Mouse (Mus musculus) midbrain, embryonic 10.5 days (tissue): Measurements from ENCODE around the gene G3bp1. TPM values are rescaled to one million over a fixed set of nuclear protein-coding genes. Genes with fewer than 3 reads are reported as not detected.

Experiments used
- DNase-seq: peaks from one replicate; pipeline ENCODE4 v3.0.0-alpha.2; 2017; ENCODE audit warnings: low spot score
- H3K27ac ChIP-seq: fragments of 300-500 bp; sonication (generic); replicated peaks from 2 replicates; pipeline ENCODE4 v1.5.1; 2016; ENCODE audit warnings: mild to moderate bottlenecking
- H3K27me3 ChIP-seq: fragments of 300-500 bp; sonication (generic); 2 replicates; pipeline ENCODE4 v1.6.1; 2016; ENCODE audit warnings: low read depth, mild to moderate bottlenecking; ENCODE audit not compliant: poor library complexity, severe bottlenecking
- H3K36me3 ChIP-seq: fragments of 300-500 bp; sonication (generic); 2 replicates; pipeline ENCODE4 v1.6.1; 2016; ENCODE audit warnings: mild to moderate bottlenecking, moderate library complexity
- H3K4me1 ChIP-seq: fragments of 300-500 bp; sonication (generic); 2 replicates; pipeline ENCODE4 v1.6.1; 2016
- H3K4me3 ChIP-seq: fragments of 300-500 bp; sonication (generic); 2 replicates; pipeline ENCODE4 v1.5.1; 2016; ENCODE audit warnings: mild to moderate bottlenecking, moderate library complexity
- H3K9me3 ChIP-seq: fragments of 300-500 bp; sonication (generic); replicated peaks from 2 replicates; pipeline ENCODE4 v1.6.1; 2016; ENCODE audit warnings: mild to moderate bottlenecking
- WGBS: fragments of 180-500 bp; shearing (Covaris S2); methylation state at CpG from one replicate; pipeline ENCODE4 v1.1.7; 2016; 5-methylcytosine and 5-hydroxymethylcytosine counted together
- polyA plus RNA-seq: library from polyadenylated mRNA; unstranded; fragments of >200 nt; fragmentation: Nextera tagmentation; extraction: Ambion mirVana; gene quantifications from 2 replicates; pipeline ENCODE4 v1.2.1, GENCODE M21; 2016

Gene G3bp1
- 258 and 281 TPM in 2 replicates for polyA plus RNA-seq

DNA sequence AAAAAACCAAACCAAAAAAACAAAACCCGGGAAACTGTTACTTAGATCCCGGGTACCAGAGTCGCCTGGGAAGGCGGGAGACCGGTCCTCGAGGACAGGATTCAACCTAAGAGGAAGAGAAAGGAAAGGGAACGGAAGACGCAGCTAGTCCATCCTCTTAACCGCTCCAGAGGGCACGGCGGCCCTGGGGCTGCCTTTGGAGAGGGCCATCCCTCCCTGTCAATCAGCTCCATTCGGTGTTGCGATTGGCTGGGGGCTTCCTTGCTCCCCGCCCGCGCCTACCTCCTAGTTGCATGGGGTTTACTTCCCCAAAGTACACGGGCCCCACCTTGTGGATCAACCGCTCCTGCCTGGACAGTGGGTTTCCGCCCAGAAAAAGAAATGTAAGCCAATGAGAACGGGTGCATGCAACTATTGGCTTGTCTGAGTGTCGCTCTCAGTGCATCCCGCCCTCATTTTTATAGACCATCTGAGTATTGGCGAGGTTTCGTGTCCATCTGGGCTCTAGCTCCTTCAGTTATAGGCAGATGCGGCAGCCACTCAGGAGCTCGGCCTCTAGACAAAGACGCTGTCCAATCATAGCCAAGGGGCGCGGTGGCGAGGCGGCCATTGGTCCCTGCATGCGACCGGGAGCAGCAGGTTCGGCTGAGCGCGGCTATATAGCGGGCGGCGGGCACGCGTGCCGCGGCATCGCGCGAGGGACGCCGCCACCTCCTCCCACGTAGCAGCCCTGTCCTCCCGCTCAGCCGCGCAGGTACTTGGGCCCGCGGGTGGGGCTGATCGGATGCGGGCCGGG is at the start of gene G3bp1:
TSS of gene G3bp1 (plus strand) at position 638 of the 796 bp plus-strand sequence.
- H3K9me3 ChIP-seq, result no peaks in the 10 kb centered on the region
- WGBS, result under 1% methylated on average over 57 of the region's 57 CpGs
- peak within 1 kb of the TSS; percentile 99 for H3K4me3 ChIP-seq
- H3K36me3 ChIP-seq, result peaks cover 36% of the 10 kb centered on the region
- DNase-seq, result peak; percentile 99
- H3K27ac ChIP-seq, result peak within 1 kb of the TSS; percentile 99
- H3K4me1 ChIP-seq, result peaks cover 26% of the 10 kb centered on the region
- H3K27me3 ChIP-seq, result no peaks in the 10 kb centered on the region

- Histone ChIP-seq H3K4me3 (no peak within 1 kb of the TSS), H3K27ac (peak within 1 kb of the TSS; percentile 75), H3K36me3 (no peaks in the 10 kb centered on the region), H3K9me3 (no peaks in the 10 kb centered on the region), H3K27me3 (no peaks in the 10 kb centered on the region), H3K4me1 (peaks cover 68% of the 10 kb centered on the region)
- no peak for DNase-seq
- WGBS, result 96% methylated on average over 1 of the region's 1 CpGs
Measured at GRCm38 (mm10) chr11:55422978-55423377, 46.5 kb upstream of the G3bp1 start, which contains the start of gene Sparc. TSS of gene Sparc (minus strand) at chr11:55423183.

- Histone ChIP-seq H3K36me3 (no peaks in the 10 kb centered on the region), H3K27ac (peak overlapping the region; percentile 75), H3K9me3 (no peaks in the 10 kb centered on the region), H3K4me3 (no peak overlapping the region), H3K27me3 (no peaks in the 10 kb centered on the region), H3K4me1 (peaks cover 68% of the 10 kb centered on the region)
- peak; percentile 29 for DNase-seq
- 71% methylated on average over 4 of the region's 4 CpGs for WGBS
Measured at GRCm38 (mm10) chr11:55423756-55424155, 45.7 kb upstream of the G3bp1 start.

DNA sequence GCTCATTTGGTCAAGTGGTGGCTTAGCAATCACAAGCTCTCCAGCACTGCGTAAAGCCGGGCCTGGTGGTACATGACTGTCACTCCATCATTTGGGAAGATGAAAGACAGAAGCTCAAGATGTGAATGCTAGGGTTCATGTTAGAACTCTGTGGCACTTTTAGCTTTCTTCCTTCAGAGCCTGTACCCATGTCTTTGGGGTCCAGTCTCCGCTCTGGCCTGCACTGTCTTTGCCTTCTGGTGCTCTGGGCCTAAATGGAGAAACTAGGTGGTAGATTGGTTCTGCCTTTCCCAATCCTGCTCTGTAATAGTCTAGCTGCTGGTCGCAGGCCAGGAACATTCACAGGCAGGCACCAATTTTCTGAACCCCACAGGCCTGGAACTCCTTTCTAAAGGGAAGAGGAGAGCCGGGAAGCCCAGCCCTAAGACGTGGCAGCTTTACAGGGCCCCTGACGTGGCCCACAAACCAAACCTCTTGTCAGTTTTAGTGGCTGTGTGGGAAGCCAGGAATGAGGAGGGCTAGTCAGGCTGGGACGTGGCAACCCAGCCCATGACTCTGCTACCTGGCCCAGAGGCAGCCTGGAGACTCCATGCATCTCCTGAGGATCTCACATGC is 44.6 kb upstream of the G3bp1 start:
- 78% methylated on average over 8 of the region's 8 CpGs for WGBS
- Histone ChIP-seq H3K4me3 (no peak overlapping the region), H3K9me3 (no peaks in the 10 kb centered on the region), H3K4me1 (peaks cover 58% of the 10 kb centered on the region), H3K36me3 (no peaks in the 10 kb centered on the region), H3K27ac (peak overlapping the region; percentile 75), H3K27me3 (no peaks in the 10 kb centered on the region)
- no peak for DNase-seq

- no peaks in the 10 kb centered on the region for H3K9me3 ChIP-seq
- no peak overlapping the region for H3K4me3 ChIP-seq
- H3K4me1 ChIP-seq, result peaks cover 48% of the 10 kb centered on the region
- no peaks in the 10 kb centered on the region for H3K36me3 ChIP-seq
- no peaks in the 10 kb centered on the region for H3K27me3 ChIP-seq
- peak; percentile 68 for DNase-seq
- H3K27ac ChIP-seq, result peak overlapping the region; percentile 82
- 41% methylated on average over 16 of the region's 16 CpGs for WGBS
Measured at GRCm38 (mm10) chr11:55428186-55429012, 41.1 kb upstream of the G3bp1 start.

- Histone ChIP-seq H3K36me3 (no peaks in the 10 kb centered on the region), H3K9me3 (no peaks in the 10 kb centered on the region), H3K27ac (no peak overlapping the region), H3K4me1 (peaks cover 33% of the 10 kb centered on the region), H3K27me3 (no peaks in the 10 kb centered on the region), H3K4me3 (no peak overlapping the region)
- 90% methylated on average over 2 of the region's 2 CpGs for WGBS
- DNase-seq, result no peak
Measured at GRCm38 (mm10) chr11:55429973-55430372, 39.5 kb upstream of the G3bp1 start.

DNA sequence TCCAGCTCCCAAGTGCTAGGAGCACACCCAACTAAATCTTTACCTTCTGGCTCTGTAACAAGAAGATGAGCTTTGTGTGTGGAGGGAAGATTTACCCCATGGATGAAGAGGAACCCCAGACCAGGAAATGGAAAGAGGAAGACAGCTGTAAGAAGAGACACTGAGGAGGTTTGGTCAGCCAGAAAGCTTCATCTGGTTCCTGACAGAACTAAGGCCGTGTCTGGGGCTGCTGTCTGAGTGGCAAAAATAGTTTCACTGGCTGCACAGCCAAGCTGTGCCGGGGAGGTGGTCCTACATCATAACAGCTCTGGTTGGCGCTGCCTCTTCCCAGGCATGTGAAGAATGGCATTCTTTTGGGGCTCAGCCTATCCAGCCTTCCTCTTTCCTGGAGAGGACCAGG is 36.5 kb upstream of the G3bp1 start:
- H3K27ac ChIP-seq, result no peak overlapping the region
- DNase-seq, result no peak
- H3K36me3 ChIP-seq, result no peaks in the 10 kb centered on the region
- H3K9me3 ChIP-seq, result no peaks in the 10 kb centered on the region
- H3K27me3 ChIP-seq, result no peaks in the 10 kb centered on the region
- H3K4me3 ChIP-seq, result no peak overlapping the region
- WGBS, result 75% methylated on average over 3 of the region's 3 CpGs
- peaks cover 12% of the 10 kb centered on the region for H3K4me1 ChIP-seq

GRCm38 (mm10) chr11:55436089-55436488 is 33.4 kb upstream of the G3bp1 start:
- Histone ChIP-seq H3K27ac (no peak overlapping the region), H3K4me1 (no peaks in the 10 kb centered on the region), H3K27me3 (no peaks in the 10 kb centered on the region), H3K4me3 (no peak overlapping the region), H3K9me3 (no peaks in the 10 kb centered on the region), H3K36me3 (no peaks in the 10 kb centered on the region)
- 84% methylated on average over 6 of the region's 6 CpGs for WGBS
- no peak for DNase-seq

GRCm38 (mm10) chr11:55438031-55438430 is 31.5 kb upstream of the G3bp1 start:
- Histone ChIP-seq H3K27me3 (no peaks in the 10 kb centered on the region), H3K36me3 (no peaks in the 10 kb centered on the region), H3K27ac (0 out of 2 replicates have a peak overlapping the region, but pooled peaks have one; percentile 19), H3K4me1 (no peaks in the 10 kb centered on the region), H3K9me3 (no peaks in the 10 kb centered on the region), H3K4me3 (no peak overlapping the region)
- 42% methylated on average over 4 of the region's 4 CpGs for WGBS
- no peak for DNase-seq

DNA sequence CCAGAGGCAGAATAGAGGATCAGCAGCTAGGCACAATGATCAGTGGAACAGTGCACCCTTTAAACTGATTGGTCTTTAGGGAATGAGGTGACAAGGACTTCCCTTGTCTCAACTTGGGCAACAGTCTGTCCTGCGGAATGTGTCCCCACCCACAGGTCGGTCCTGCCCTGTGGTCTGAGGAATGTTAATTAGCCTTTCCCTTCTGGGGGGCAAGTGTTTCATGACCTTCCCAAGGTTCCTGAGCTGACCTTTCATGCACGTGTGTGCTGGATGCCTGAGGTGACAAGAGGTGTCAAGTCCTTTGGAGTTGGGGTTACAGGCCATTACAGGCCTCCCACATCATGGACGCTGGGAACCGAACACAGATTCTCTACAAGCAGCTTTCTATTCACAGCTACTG is 29.8 kb upstream of the G3bp1 start:
- 60% methylated on average over 5 of the region's 5 CpGs for WGBS
- H3K4me1 ChIP-seq, result no peaks in the 10 kb centered on the region
- H3K27ac ChIP-seq, result no peak overlapping the region
- no peaks in the 10 kb centered on the region for H3K36me3 ChIP-seq
- H3K27me3 ChIP-seq, result no peaks in the 10 kb centered on the region
- no peak for DNase-seq
- H3K4me3 ChIP-seq, result no peak overlapping the region
- H3K9me3 ChIP-seq, result no peaks in the 10 kb centered on the region

- peak; percentile 27 for DNase-seq
- no peak overlapping the region for H3K27ac ChIP-seq
- 6% methylated on average over 1 of the region's 1 CpGs for WGBS
- 0 out of 2 replicates have a peak, but pooled peaks cover 2% of the 10 kb centered on the region for H3K4me1 ChIP-seq
- no peaks in the 10 kb centered on the region for H3K9me3 ChIP-seq
- H3K36me3 ChIP-seq, result peaks cover 15% of the 10 kb centered on the region
- H3K4me3 ChIP-seq, result no peak overlapping the region
- H3K27me3 ChIP-seq, result no peaks in the 10 kb centered on the region
Measured at GRCm38 (mm10) chr11:55444772-55445171, 24.7 kb upstream of the G3bp1 start.

GRCm38 (mm10) chr11:55446579-55446978 is 22.9 kb upstream of the G3bp1 start:
- 0 out of 2 replicates have a peak overlapping the region, but pooled peaks have one; percentile 17 for H3K27ac ChIP-seq
- no peak overlapping the region for H3K4me3 ChIP-seq
- peak; percentile 75 for DNase-seq
- 0 out of 2 replicates have a peak, but pooled peaks cover 2% of the 10 kb centered on the region for H3K4me1 ChIP-seq
- H3K9me3 ChIP-seq, result no peaks in the 10 kb centered on the region
- WGBS, result 36% methylated on average over 4 of the region's 4 CpGs
- H3K27me3 ChIP-seq, result no peaks in the 10 kb centered on the region
- peaks cover 30% of the 10 kb centered on the region for H3K36me3 ChIP-seq
